Mouse (Mus musculus) gastrocnemius, postnatal 4 days (tissue): ENCODE results near the gene Rab30. TPM values are rescaled to one million over a fixed set of nuclear protein-coding genes. Genes with fewer than 3 reads are reported as not detected.

ENCODE experiments used
- total RNA-seq, 2 experiments: library from RNA; stranded (reverse); gene quantifications; 2 replicates each; pipeline ENCODE4 v1.2.3; 2021

Gene Rab30
- total RNA-seq, 2 experiments from 2014 or later, result 10.0 to 12.8 TPM

Other genes with a start within 250 kb of the Rab30 start
- 10 to 100 TPM; 31.3 to 37.2 TPM for gene Ccdc90b, start 180.5 kb upstream of the Rab30 start, total RNA-seq
- gene Ankrd42, start 104.5 kb upstream of the Rab30 start, total RNA-seq, result 1 to 10 TPM; 2.0 to 2.2 TPM
- 10 to 100 TPM; 32.7 to 42.0 TPM for gene Pcf11, start 71.7 kb upstream of the Rab30 start, total RNA-seq
- gene Ddias, start 132.6 kb downstream of the Rab30 start, total RNA-seq, result 1 to 10 TPM; 2.7 to 3.4 TPM
- 10 to 100 TPM; 32.0 to 32.1 TPM for gene Prcp, start 132.9 kb downstream of the Rab30 start, total RNA-seq